Mouse (Mus musculus): ENCODE measurements around the gene Olfr923. TPM values are rescaled to one million over a fixed set of nuclear protein-coding genes. Genes with fewer than 3 reads are reported as not detected.
"Not testable (repeated sequence)": the region's sequence is repeated elsewhere in the genome, so short reads cannot be mapped to it uniquely, and the experiment has no call there.

The Olfr923 gene
- not detected in 2 replicates for polyA plus RNA-seq (2015; fragmentation: Nextera tagmentation; extraction: Ambion mirVana)

- no peaks in the 10 kb centered on the region for H3K36me3 ChIP-seq
- H3K4me3 ChIP-seq, result no peak within 1 kb of the TSS
- no peak within 1 kb of the TSS for H3K9ac ChIP-seq (replicated peaks)
- H3K27ac ChIP-seq (replicated peaks), result no peak within 1 kb of the TSS
- H3K4me1 ChIP-seq, result no peaks in the 10 kb centered on the region
- H3K27me3 ChIP-seq, result no peaks in the 10 kb centered on the region
- no peaks in the 10 kb centered on the region for H3K9me3 ChIP-seq
- 92% methylated on average over 1 of the region's 1 CpGs for WGBS
- no peak within 1 kb of the TSS for H3K4me2 ChIP-seq (replicated peaks)
- no peak for ATAC-seq (replicated peaks)
Measured at GRCm38 (mm10) chr9:38826245-38826644, at the start of gene Olfr923. Gene Olfr923, plus strand, starts transcription at chr9:38826545.

- H3K9ac ChIP-seq (replicated peaks), result no peak overlapping the region
- H3K4me3 ChIP-seq, result no peak overlapping the region
- no peaks in the 10 kb centered on the region for H3K9me3 ChIP-seq
- no peak for ATAC-seq (replicated peaks)
- H3K4me2 ChIP-seq (replicated peaks), result no peak overlapping the region
- no peaks in the 10 kb centered on the region for H3K36me3 ChIP-seq
- 86% methylated on average over 2 of the region's 2 CpGs for WGBS
- H3K27me3 ChIP-seq, result no peaks in the 10 kb centered on the region
- H3K4me1 ChIP-seq, result no peaks in the 10 kb centered on the region
- H3K27ac ChIP-seq (replicated peaks), result no peak overlapping the region
Measured at GRCm38 (mm10) chr9:38792689-38793088, 33.7 kb upstream of the Olfr923 start.

- H3K36me3 ChIP-seq, result no peaks in the 10 kb centered on the region
- H3K27me3 ChIP-seq, result no peaks in the 10 kb centered on the region
Measured at GRCm38 (mm10) chr9:38805696-38806095, 20.6 kb upstream of the Olfr923 start.

GRCm38 (mm10) chr9:38814314-38814713, 12.0 kb upstream of the Olfr923 start, which contains the start of gene Olfr922:
Gene Olfr922, plus strand, starts transcription at chr9:38814614.
- no peaks in the 10 kb centered on the region for H3K36me3 ChIP-seq
- H3K27me3 ChIP-seq, result no peaks in the 10 kb centered on the region
- no peak within 1 kb of the TSS for H3K27ac ChIP-seq (replicated peaks)
- no peak for ATAC-seq (replicated peaks)
- WGBS, result 73% methylated on average over 2 of the region's 2 CpGs
- H3K9ac ChIP-seq (replicated peaks), result no peak within 1 kb of the TSS
- H3K4me2 ChIP-seq (replicated peaks), result no peak within 1 kb of the TSS
- no peaks in the 10 kb centered on the region for H3K9me3 ChIP-seq
- no peak within 1 kb of the TSS for H3K4me3 ChIP-seq
- no peaks in the 10 kb centered on the region for H3K4me1 ChIP-seq

More at GRCm38 (mm10) chr9:38805696-38806095, 20.6 kb upstream of the Olfr923 start:
- H3K27ac ChIP-seq (replicated peaks), result no peak overlapping the region
- no peak overlapping the region for H3K4me3 ChIP-seq
- no peaks in the 10 kb centered on the region for H3K9me3 ChIP-seq
- H3K4me2 ChIP-seq (replicated peaks), result no peak overlapping the region
- H3K9ac ChIP-seq (replicated peaks), result no peak overlapping the region
- no peak for ATAC-seq (replicated peaks)
- no peaks in the 10 kb centered on the region for H3K4me1 ChIP-seq

GRCm38 (mm10) chr9:38815458-38815986, 10.8 kb upstream of the Olfr923 start:
- H3K27me3 ChIP-seq, result no peaks in the 10 kb centered on the region
- no peak overlapping the region for H3K4me3 ChIP-seq
- H3K9ac ChIP-seq (replicated peaks), result no peak overlapping the region
- no peak overlapping the region for H3K4me2 ChIP-seq (replicated peaks)
- no peaks in the 10 kb centered on the region for H3K36me3 ChIP-seq
- WGBS, result 92% methylated on average over 1 of the region's 1 CpGs
- ATAC-seq (replicated peaks), result no peak
- H3K9me3 ChIP-seq, result no peaks in the 10 kb centered on the region
- H3K4me1 ChIP-seq, result no peaks in the 10 kb centered on the region
- no peak overlapping the region for H3K27ac ChIP-seq (replicated peaks)

- 75% methylated on average over 2 of the region's 2 CpGs for WGBS
- Histone ChIP-seq H3K9me3 (no peaks in the 10 kb centered on the region), H3K9ac (replicated peaks) (no peak overlapping the region), H3K4me2 (replicated peaks) (no peak overlapping the region), H3K4me3 (no peak overlapping the region), H3K4me1 (no peaks in the 10 kb centered on the region), H3K36me3 (no peaks in the 10 kb centered on the region), H3K27me3 (no peaks in the 10 kb centered on the region), H3K27ac (replicated peaks) (no peak overlapping the region)
- no peak for ATAC-seq (replicated peaks)
Measured at GRCm38 (mm10) chr9:38833027-38833426, 6.7 kb downstream of the Olfr923 start.

- 93% methylated on average over 1 of the region's 1 CpGs for WGBS
- no peaks in the 10 kb centered on the region for H3K36me3 ChIP-seq
- no peak within 1 kb of the TSS for H3K4me2 ChIP-seq (replicated peaks)
- no peak within 1 kb of the TSS for H3K27ac ChIP-seq (replicated peaks)
- no peaks in the 10 kb centered on the region for H3K9me3 ChIP-seq
- no peaks in the 10 kb centered on the region for H3K4me1 ChIP-seq
- H3K4me3 ChIP-seq, result no peak within 1 kb of the TSS
- ATAC-seq (replicated peaks), result no peak
- no peak within 1 kb of the TSS for H3K9ac ChIP-seq (replicated peaks)
- H3K27me3 ChIP-seq, result no peaks in the 10 kb centered on the region
Measured at GRCm38 (mm10) chr9:38844149-38844548, 17.8 kb downstream of the Olfr923 start, which contains the start of gene Olfr924. Gene Olfr924, plus strand, starts transcription at chr9:38844449.

GRCm38 (mm10) chr9:38854760-38855159, 28.4 kb downstream of the Olfr923 start, which contains the start of gene Olfr26:
Gene Olfr26, plus strand, starts transcription at chr9:38855060.
- no peak within 1 kb of the TSS for H3K9ac ChIP-seq (replicated peaks)
- H3K27me3 ChIP-seq, result no peaks in the 10 kb centered on the region
- no peak within 1 kb of the TSS for H3K4me3 ChIP-seq
- H3K4me1 ChIP-seq, result no peaks in the 10 kb centered on the region
- no peaks in the 10 kb centered on the region for H3K36me3 ChIP-seq
- H3K27ac ChIP-seq (replicated peaks), result no peak within 1 kb of the TSS
- no peak for ATAC-seq (replicated peaks)
- no peak within 1 kb of the TSS for H3K4me2 ChIP-seq (replicated peaks)
- no peaks in the 10 kb centered on the region for H3K9me3 ChIP-seq

- not testable (repeated sequence) for H3K4me2 ChIP-seq (replicated peaks); ATAC-seq (replicated peaks)
Measured at GRCm38 (mm10) chr9:38874880-38875279, 48.5 kb downstream of the Olfr923 start.

GRCm38 (mm10) chr9:38876826-38877225, 50.5 kb downstream of the Olfr923 start, which contains the start of gene Olfr926:
Gene Olfr926, plus strand, starts transcription at chr9:38877126.
- Histone ChIP-seq H3K27ac (replicated peaks) (no peak within 1 kb of the TSS), H3K27me3 (no peaks in the 10 kb centered on the region), H3K9ac (replicated peaks) (no peak within 1 kb of the TSS), H3K4me2 (replicated peaks) (no peak within 1 kb of the TSS), H3K36me3 (no peaks in the 10 kb centered on the region), H3K4me3 (no peak within 1 kb of the TSS), H3K4me1 (no peaks in the 10 kb centered on the region), H3K9me3 (no peaks in the 10 kb centered on the region)
- ATAC-seq (replicated peaks), result no peak
- 90% methylated on average over 2 of the region's 2 CpGs for WGBS

More at GRCm38 (mm10) chr9:38874880-38875279, 48.5 kb downstream of the Olfr923 start:
- WGBS, result 58% methylated on average over 2 of the region's 2 CpGs
- not testable (repeated sequence) for H3K36me3 ChIP-seq; H3K4me3 ChIP-seq; H3K27me3 ChIP-seq; H3K27ac ChIP-seq (replicated peaks); H3K9me3 ChIP-seq; H3K4me1 ChIP-seq; H3K9ac ChIP-seq (replicated peaks)

Other genes with a start within 250 kb of the Olfr923 start
- gene Olfr912, start 246.4 kb upstream of the Olfr923 start, polyA plus RNA-seq (2015; fragmentation: Nextera tagmentation; extraction: Ambion mirVana), result not detected in 2 replicates
- not detected in 2 replicates for gene Olfr913, start 233.8 kb upstream of the Olfr923 start, polyA plus RNA-seq (2015; fragmentation: Nextera tagmentation; extraction: Ambion mirVana)
- not detected in 2 replicates for gene Olfr914, start 221.4 kb upstream of the Olfr923 start, polyA plus RNA-seq (2015; fragmentation: Nextera tagmentation; extraction: Ambion mirVana)
- not detected in 2 replicates for gene Olfr916, start 166.7 kb upstream of the Olfr923 start, polyA plus RNA-seq (2015; fragmentation: Nextera tagmentation; extraction: Ambion mirVana)
- gene Olfr917, start 160.7 kb upstream of the Olfr923 start, polyA plus RNA-seq (2015; fragmentation: Nextera tagmentation; extraction: Ambion mirVana), result not detected in 2 replicates
- not detected in 2 replicates for gene Olfr918, start 151.9 kb upstream of the Olfr923 start, polyA plus RNA-seq (2015; fragmentation: Nextera tagmentation; extraction: Ambion mirVana)
- not detected in 2 replicates for gene Olfr919, start 122.9 kb upstream of the Olfr923 start, polyA plus RNA-seq (2015; fragmentation: Nextera tagmentation; extraction: Ambion mirVana)
- 5.5 and 5.7 TPM in 2 replicates for gene Vwa5a, start 108.3 kb upstream of the Olfr923 start, polyA plus RNA-seq (2015; fragmentation: Nextera tagmentation; extraction: Ambion mirVana)
- gene Olfr920, start 74.2 kb upstream of the Olfr923 start, polyA plus RNA-seq (2015; fragmentation: Nextera tagmentation; extraction: Ambion mirVana), result 0.03 TPM in 1 of 2 replicates, not detected in the other
- gene Olfr921, start 53.5 kb upstream of the Olfr923 start, polyA plus RNA-seq (2015; fragmentation: Nextera tagmentation; extraction: Ambion mirVana), result not detected in 2 replicates
- not detected in 2 replicates for gene Olfr922, start 11.9 kb upstream of the Olfr923 start, polyA plus RNA-seq (2015; fragmentation: Nextera tagmentation; extraction: Ambion mirVana)
- not detected in 2 replicates for gene Olfr924, start 17.9 kb downstream of the Olfr923 start, polyA plus RNA-seq (2015; fragmentation: Nextera tagmentation; extraction: Ambion mirVana)
- gene Olfr26, start 28.5 kb downstream of the Olfr923 start, polyA plus RNA-seq (2015; fragmentation: Nextera tagmentation; extraction: Ambion mirVana), result not detected in 2 replicates
- not detected in 2 replicates for gene Olfr926, start 50.6 kb downstream of the Olfr923 start, polyA plus RNA-seq (2015; fragmentation: Nextera tagmentation; extraction: Ambion mirVana)
- not detected in 2 replicates for gene Olfr930, start 103.3 kb downstream of the Olfr923 start, polyA plus RNA-seq (2015; fragmentation: Nextera tagmentation; extraction: Ambion mirVana)
- gene Olfr933, start 145.8 kb downstream of the Olfr923 start, polyA plus RNA-seq (2015; fragmentation: Nextera tagmentation; extraction: Ambion mirVana), result not detected in 2 replicates
- gene Olfr934, start 161.8 kb downstream of the Olfr923 start, polyA plus RNA-seq (2015; fragmentation: Nextera tagmentation; extraction: Ambion mirVana), result not detected in 2 replicates
- not detected in 2 replicates for gene Olfr935, start 173.1 kb downstream of the Olfr923 start, polyA plus RNA-seq (2015; fragmentation: Nextera tagmentation; extraction: Ambion mirVana)
- not detected in 2 replicates for gene Olfr146, start 196.8 kb downstream of the Olfr923 start, polyA plus RNA-seq (2015; fragmentation: Nextera tagmentation; extraction: Ambion mirVana)
- not detected in 2 replicates for gene Olfr937, start 238.4 kb downstream of the Olfr923 start, polyA plus RNA-seq (2015; fragmentation: Nextera tagmentation; extraction: Ambion mirVana)

All from forebrain, embryonic 15.5 days (tissue).